Mouse (Mus musculus) heart, adult 2 months (tissue): ENCODE measurements at regions not wholly inside any gene's neighbourhood (a gene's known extent, or its start where the extent isn't known, plus 50 kb on each side); places are given as distances from the start of the nearest gene placed in this dataset.

Source experiments
- CTCF ChIP-seq: fragments of 200-600 bp; IDR thresholded peaks from 2 replicates; pipeline ENCODE4 v1.8.1; 2022; ENCODE audit warnings: antibody characterized with exemption, mild to moderate bottlenecking, moderate library complexity
- POLR2A ChIP-seq: fragments of 200-500 bp; IDR thresholded peaks from 2 replicates; pipeline ENCODE4 v1.6.1; 2011; ENCODE audit warnings: mild to moderate bottlenecking, low read depth, low read length, control low read depth; ENCODE audit not compliant: insufficient read depth

DNA sequence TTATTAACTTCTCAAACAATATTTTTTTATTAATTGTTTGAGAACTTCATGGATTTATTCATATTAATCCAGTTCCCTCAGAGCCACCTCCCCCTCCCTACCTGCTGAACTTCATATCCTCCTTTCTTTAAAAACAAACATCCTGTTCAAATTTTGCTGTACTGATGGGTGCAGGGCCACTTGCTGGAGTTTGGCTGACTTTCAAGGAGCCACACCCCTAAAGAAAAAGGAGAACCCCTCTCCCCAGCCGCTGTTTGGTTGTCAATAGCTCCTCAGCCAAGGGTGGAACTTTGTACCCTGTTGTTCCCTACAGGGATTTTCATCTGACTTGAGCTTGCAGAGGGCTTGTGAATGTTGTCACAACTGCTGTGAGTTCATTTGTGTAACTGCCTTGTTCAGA is 160.0 kb upstream of the Col8a1 start:
- no peak for TF ChIP-seq CTCF
- TF ChIP-seq POLR2A, result no peak
